Mouse (Mus musculus): ENCODE results near the gene Usp10. TPM values are rescaled to one million over a fixed set of nuclear protein-coding genes. Genes with fewer than 3 reads are reported as not detected.

The Usp10 gene
- total and polyA plus RNA-seq, 3 experiments, result 227 to 398 (median 263) TPM

DNA sequence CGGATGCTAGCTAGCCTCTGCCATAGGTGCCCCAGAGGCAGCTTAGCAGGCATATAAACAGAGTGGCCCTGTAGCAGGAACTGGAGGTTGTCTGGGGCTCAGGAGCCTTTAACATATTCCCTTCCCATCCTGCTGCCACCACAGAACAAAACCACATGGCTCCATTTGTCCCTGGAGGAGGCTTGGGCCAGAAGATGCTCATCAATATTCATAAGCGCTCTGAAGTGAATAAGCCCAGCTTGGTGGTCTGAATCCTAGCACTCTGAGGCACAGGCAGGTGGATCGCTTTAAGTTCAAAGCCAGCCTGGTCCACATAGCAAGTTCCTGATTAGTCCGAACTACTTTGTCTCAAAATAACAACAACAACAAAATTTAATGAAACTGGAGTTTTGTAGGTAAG is 22.1 kb upstream of the Usp10 start:
- H3K27ac ChIP-seq (ENCODE audit: control insufficient read depth, low read depth, low read length), result no peak overlapping the region
- DNase-seq (ENCODE audit: low read depth, low spot score), result no peak
- H3K27me3 ChIP-seq (ENCODE audit: control insufficient read depth in 1 of 2, insufficient read depth in 2 of 2, low read length in 2 of 2), result 0 out of 4 replicates have a peak, but pooled peaks cover 0 to 2% of the 10 kb centered on the region in 2 experiments
- H3K79me2 ChIP-seq (ENCODE audit: control insufficient read depth, insufficient read depth, low read length, poor library complexity), result no peaks in the 10 kb centered on the region
- no peak for TF ChIP-seq RAD21 (IDR thresholded peaks at IDR 0.05; ENCODE audit: low read depth, low read length)
- no peak overlapping the region for H3K9ac ChIP-seq (ENCODE audit: control insufficient read depth, low read depth, low read length, poor library complexity, severe bottlenecking)
- no peaks in the 10 kb centered on the region for H3K9me3 ChIP-seq (replicated peaks; ENCODE audit: insufficient read depth, low read length)
- H3K4me1 ChIP-seq (ENCODE audit: control insufficient read depth in 1 of 2, insufficient read depth in 2 of 2, low read length in 2 of 2), result 0 out of 4 replicates have a peak, but pooled peaks cover 0 to 14% of the 10 kb centered on the region in 2 experiments
- no peak overlapping the region for H3K4me3 ChIP-seq (ENCODE audit: control insufficient read depth in 1 of 2, insufficient read depth in 1 of 2, low read depth in 2 of 2, low read length in 2 of 2)
- H3K36me3 ChIP-seq (ENCODE audit: control insufficient read depth in 1 of 2, insufficient read depth in 2 of 2, low read length in 2 of 2), result no peaks in the 10 kb centered on the region; a peak in 1 of 4 replicates

DNA sequence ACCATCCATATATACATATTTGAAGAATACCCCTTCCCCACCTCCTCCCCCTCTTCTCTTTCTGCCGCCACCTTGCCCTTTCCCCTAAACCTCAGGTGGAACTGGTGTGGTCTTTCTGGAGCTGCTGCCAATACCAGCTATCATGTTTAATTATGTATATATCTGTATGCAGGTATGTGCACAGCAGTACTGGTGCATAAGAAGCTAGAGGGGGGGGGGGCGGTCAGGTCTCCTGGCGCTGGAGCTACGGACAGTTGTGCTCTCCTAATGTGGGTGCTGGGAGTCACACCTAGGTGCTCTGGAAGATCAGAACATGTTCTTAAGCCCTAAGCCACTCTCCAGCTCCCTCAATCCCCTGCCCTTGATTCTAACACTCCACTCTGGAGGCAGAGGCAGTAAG is 13.1 kb upstream of the Usp10 start:
- no peaks in the 10 kb centered on the region for H3K36me3 ChIP-seq (ENCODE audit: control insufficient read depth in 1 of 2, insufficient read depth in 2 of 2, low read length in 2 of 2)

DNA sequence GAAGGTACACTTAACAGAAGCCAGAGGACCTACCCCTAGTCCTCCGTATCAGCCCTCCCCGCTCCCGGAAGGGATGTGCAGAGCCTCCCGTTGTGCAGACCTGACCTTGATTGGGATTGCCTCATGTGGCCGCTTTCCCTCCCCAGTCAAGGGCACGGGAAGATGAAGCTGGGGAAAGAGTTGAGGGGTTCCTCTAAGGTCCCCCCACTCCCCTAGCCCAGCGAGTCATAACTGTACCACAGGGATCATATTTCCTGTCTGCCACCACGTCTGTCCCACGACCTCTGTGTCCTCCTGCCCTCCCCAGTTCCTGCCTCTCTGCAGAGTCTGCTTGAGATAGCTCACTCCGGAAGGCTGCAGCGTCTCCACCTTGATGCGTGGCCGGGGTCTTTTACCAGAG is 12.2 kb upstream of the Usp10 start:
- no peak overlapping the region for H3K4me3 ChIP-seq (ENCODE audit: control insufficient read depth in 1 of 2, insufficient read depth in 1 of 2, low read depth in 2 of 2, low read length in 2 of 2)
- H3K79me2 ChIP-seq (ENCODE audit: control insufficient read depth, insufficient read depth, low read length, poor library complexity), result no peaks in the 10 kb centered on the region
- no peaks in the 10 kb centered on the region for H3K9me3 ChIP-seq (replicated peaks; ENCODE audit: insufficient read depth, low read length)
- no peak for DNase-seq (ENCODE audit: low read depth, low spot score)
- H3K9ac ChIP-seq (ENCODE audit: control insufficient read depth, low read depth, low read length, poor library complexity, severe bottlenecking), result no peak overlapping the region
- TF ChIP-seq MYB (IDR thresholded peaks at IDR 0.05; ENCODE audit: low read depth, low read length), result no peak
- TF ChIP-seq CHD2 (IDR thresholded peaks at IDR 0.05; ENCODE audit: low read length), result no peak
- no peak for TF ChIP-seq MAFK (IDR thresholded peaks at IDR 0.05; ENCODE audit: borderline replicate concordance, low read depth, low read length)
- no peak for TF ChIP-seq SMC3 (IDR thresholded peaks at IDR 0.05; ENCODE audit: low read depth, low read length)
- no peak for TF ChIP-seq CHD1 (IDR thresholded peaks at IDR 0.05; ENCODE audit: low read depth, low read length)
- no peak for TF ChIP-seq GATA1 (IDR thresholded peaks at IDR 0.05; ENCODE audit: low read depth, low read length)
- no peak for TF ChIP-seq MAX (IDR thresholded peaks at IDR 0.05; ENCODE audit: low read length)
- no peak for TF ChIP-seq POLR2A (IDR thresholded peaks at IDR 0.05; ENCODE audit: control insufficient read depth in 1 of 2, insufficient read depth in 1 of 2, low read depth in 1 of 2, low read length in 2 of 2, poor library complexity in 1 of 2)
- no peak for TF ChIP-seq ZC3H11A (IDR thresholded peaks at IDR 0.05; ENCODE audit: low read depth, low read length)
- no peak for TF ChIP-seq POLR2AphosphoS5 (IDR thresholded peaks at IDR 0.05; ENCODE audit: borderline replicate concordance, low read depth, low read length)
- no peak for TF ChIP-seq KAT2A (conservative IDR thresholded peaks at IDR 0.05; ENCODE audit: low read depth, low read length)
- TF ChIP-seq MXI1 (IDR thresholded peaks at IDR 0.05; ENCODE audit: low read depth, low read length), result no peak
- TF ChIP-seq MYC (IDR thresholded peaks at IDR 0.05; ENCODE audit: low read depth, low read length), result no peak
- no peak for TF ChIP-seq UBTF (IDR thresholded peaks at IDR 0.05; ENCODE audit: borderline replicate concordance, insufficient read depth, low read depth, low read length)
- TF ChIP-seq NRF1 (IDR thresholded peaks at IDR 0.05; ENCODE audit: insufficient read depth, low read depth, low read length, poor library complexity, severe bottlenecking), result no peak
- no peak for TF ChIP-seq TCF12 (IDR thresholded peaks at IDR 0.05; ENCODE audit: low read depth, low read length)
- TF ChIP-seq TBP (IDR thresholded peaks at IDR 0.05; ENCODE audit: low read depth, low read length), result no peak
- H3K27me3 ChIP-seq (ENCODE audit: control insufficient read depth in 1 of 2, insufficient read depth in 2 of 2, low read length in 2 of 2), result peaks cover 5 to 15% of the 10 kb centered on the region in 2 experiments; a peak in 3 of 4 replicates
- no peaks in the 10 kb centered on the region for H3K4me1 ChIP-seq (ENCODE audit: control insufficient read depth in 1 of 2, insufficient read depth in 2 of 2, low read length in 2 of 2)
- H3K27ac ChIP-seq (ENCODE audit: control insufficient read depth, low read depth, low read length), result no peak overlapping the region
- no peaks in the 10 kb centered on the region for H3K36me3 ChIP-seq (ENCODE audit: control insufficient read depth in 1 of 2, insufficient read depth in 2 of 2, low read length in 2 of 2)

More for the DNA sequence above, 13.1 kb upstream of the Usp10 start:
- no peak overlapping the region for H3K9ac ChIP-seq (ENCODE audit: control insufficient read depth, low read depth, low read length, poor library complexity, severe bottlenecking)
- DNase-seq (ENCODE audit: low read depth, low spot score), result no peak
- no peak overlapping the region for H3K4me3 ChIP-seq (ENCODE audit: control insufficient read depth in 1 of 2, insufficient read depth in 1 of 2, low read depth in 2 of 2, low read length in 2 of 2)
- no peak for TF ChIP-seq CTCF (IDR thresholded peaks at IDR 0.05 in 2 of 3, conservative IDR thresholded peaks at IDR 0.05 in 1 of 3; ENCODE audit: control insufficient read depth in 1 of 3, insufficient read depth in 1 of 3, low read depth in 2 of 3, low read length in 3 of 3, poor library complexity in 1 of 3, severe bottlenecking in 1 of 3)
- TF ChIP-seq MAX (IDR thresholded peaks at IDR 0.05; ENCODE audit: low read length), result no peak
- no peak for TF ChIP-seq TAL1 (IDR thresholded peaks at IDR 0.05; ENCODE audit: low read length)
- TF ChIP-seq ZMIZ1 (IDR thresholded peaks at IDR 0.05; ENCODE audit: low read depth, low read length), result no peak
- TF ChIP-seq ETS1 (IDR thresholded peaks at IDR 0.05; ENCODE audit: low read depth, low read length), result no peak
- no peak for TF ChIP-seq JUND (IDR thresholded peaks at IDR 0.05; ENCODE audit: low read depth, low read length)
- no peak for TF ChIP-seq KAT2A (conservative IDR thresholded peaks at IDR 0.05; ENCODE audit: low read depth, low read length)
- TF ChIP-seq POLR2AphosphoS2 (IDR thresholded peaks at IDR 0.05; ENCODE audit: low read length), result no peak
- TF ChIP-seq MAZ (IDR thresholded peaks at IDR 0.05; ENCODE audit: low read depth, low read length), result no peak
- TF ChIP-seq HCFC1 (IDR thresholded peaks at IDR 0.05; ENCODE audit: low read depth, low read length), result no peak
- TF ChIP-seq GATA1 (IDR thresholded peaks at IDR 0.05; ENCODE audit: low read depth, low read length), result no peak
- TF ChIP-seq ZKSCAN1 (IDR thresholded peaks at IDR 0.05; ENCODE audit: low read depth, low read length), result no peak
- H3K4me1 ChIP-seq (ENCODE audit: control insufficient read depth in 1 of 2, insufficient read depth in 2 of 2, low read length in 2 of 2), result no peaks in the 10 kb centered on the region
- no peaks in the 10 kb centered on the region for H3K79me2 ChIP-seq (ENCODE audit: control insufficient read depth, insufficient read depth, low read length, poor library complexity)
- peaks cover 5 to 13% of the 10 kb centered on the region in 2 experiments; a peak in 3 of 4 replicates for H3K27me3 ChIP-seq (ENCODE audit: control insufficient read depth in 1 of 2, insufficient read depth in 2 of 2, low read length in 2 of 2)
- no peak overlapping the region for H3K27ac ChIP-seq (ENCODE audit: control insufficient read depth, low read depth, low read length)
- H3K9me3 ChIP-seq (replicated peaks; ENCODE audit: insufficient read depth, low read length), result no peaks in the 10 kb centered on the region
